Mouse (Mus musculus): ENCODE results near the gene Ubtfl1.
"Not testable (repeated sequence)": the region's sequence is repeated elsewhere in the genome, so short reads cannot be mapped to it uniquely, and the experiment has no call there.

The Ubtfl1 gene

DNA sequence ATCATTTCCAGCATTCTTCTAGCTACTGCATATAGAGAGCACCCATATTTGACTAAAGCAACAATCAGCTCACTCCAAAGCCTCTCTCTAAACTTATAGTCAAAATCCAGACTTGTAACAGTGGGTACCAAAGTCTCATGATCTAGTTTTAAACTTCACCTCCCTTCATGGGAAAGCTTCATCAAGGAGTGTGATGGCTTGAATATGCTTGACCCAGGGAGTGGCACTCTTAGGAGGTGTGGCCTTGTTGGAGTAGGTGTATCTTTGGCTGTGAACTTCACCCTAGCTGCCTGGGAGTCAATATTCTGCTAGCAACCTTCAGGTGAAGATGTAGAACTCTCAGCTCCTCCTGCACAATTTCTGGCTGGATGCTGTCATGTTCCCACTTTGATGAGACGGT is at the start of gene Ubtfl1:
Gene Ubtfl1, plus strand, starts transcription at position 301 of the 400 bp plus-strand sequence.
- DNase-seq = no peak

DNA sequence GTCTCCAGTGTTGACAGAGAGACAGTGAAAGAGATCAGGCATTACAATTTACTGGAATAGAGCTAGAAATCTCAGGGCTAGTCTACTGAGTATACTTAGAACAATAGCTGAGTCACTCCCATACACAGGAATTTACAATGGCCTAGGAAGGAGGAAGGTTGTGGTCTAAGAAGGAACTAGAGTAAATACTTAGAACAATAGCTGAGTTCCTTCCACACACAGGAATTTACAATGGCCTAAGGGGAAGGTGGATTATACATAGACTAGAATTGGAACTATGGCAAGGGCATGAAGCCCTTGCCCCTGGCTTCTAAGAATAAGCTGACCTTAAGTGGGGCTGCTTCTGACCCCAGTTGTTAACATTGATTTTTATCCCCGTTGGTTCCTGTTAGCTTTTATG is 31.2 kb upstream of the Ubtfl1 start:
- not testable (repeated sequence) for DNase-seq

DNA sequence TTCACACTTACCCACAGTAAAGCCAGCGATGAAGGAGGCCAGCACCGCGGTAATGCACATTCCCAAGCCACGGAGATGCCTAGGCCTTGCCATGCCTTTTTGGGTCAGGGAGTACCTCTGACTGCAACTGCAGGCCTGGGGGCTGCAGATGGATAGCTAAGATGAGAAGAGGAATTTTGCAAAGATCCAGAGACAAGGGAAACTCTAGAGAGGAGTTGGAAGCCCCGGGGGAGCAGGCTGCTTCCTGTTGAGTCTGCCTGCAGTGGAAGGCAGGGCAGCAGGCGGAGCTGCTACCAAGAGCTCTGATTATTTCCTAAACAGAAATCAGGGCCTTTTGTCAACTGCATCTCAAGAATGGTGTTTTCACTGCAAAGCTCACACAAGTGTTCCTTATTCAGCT is 18.4 kb upstream of the Ubtfl1 start:
- no peak for DNase-seq

DNA sequence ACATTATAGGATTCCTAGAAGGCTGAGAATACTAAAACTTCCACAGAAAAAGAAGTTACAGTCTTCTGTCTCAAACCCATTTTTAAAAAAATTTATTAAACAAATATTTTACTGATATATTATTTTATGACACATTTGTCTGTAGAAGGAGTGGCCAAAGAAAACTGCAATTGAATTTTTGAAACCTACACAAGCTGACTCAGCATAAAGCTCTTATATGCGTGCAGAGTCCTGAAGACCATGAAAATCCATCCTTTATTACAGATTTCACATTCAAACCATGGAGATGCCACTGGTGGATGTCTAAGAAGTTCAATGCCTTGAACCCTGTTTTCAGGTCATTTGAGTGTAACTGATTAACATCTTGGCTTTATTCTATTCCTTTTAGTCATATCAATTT is 4.6 kb upstream of the Ubtfl1 start:
- DNase-seq = no peak

DNA sequence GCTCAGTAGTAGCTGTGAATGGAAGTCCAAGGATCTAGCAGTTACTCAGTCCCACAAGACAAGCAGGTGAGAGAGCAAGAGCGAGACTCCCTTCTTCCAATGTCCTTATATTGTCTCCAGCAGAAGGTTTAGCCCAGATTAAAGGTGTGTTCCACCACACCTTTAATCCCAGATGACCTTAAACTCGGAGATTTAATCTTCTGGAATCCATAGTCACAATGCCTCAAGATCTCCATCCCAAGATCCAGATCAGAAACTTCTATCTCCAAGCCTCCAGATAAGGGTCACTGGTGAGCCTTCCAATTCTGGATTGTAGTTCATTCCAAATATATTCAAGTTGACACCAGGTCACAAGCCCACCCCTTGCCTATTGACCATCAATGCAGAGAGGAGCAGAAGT is 1.3 kb upstream of the Ubtfl1 start, which contains the start of gene Naalad2:
Gene Naalad2, minus strand, starts transcription at position 101 of the 400 bp plus-strand sequence.
- not testable (repeated sequence) for DNase-seq

DNA sequence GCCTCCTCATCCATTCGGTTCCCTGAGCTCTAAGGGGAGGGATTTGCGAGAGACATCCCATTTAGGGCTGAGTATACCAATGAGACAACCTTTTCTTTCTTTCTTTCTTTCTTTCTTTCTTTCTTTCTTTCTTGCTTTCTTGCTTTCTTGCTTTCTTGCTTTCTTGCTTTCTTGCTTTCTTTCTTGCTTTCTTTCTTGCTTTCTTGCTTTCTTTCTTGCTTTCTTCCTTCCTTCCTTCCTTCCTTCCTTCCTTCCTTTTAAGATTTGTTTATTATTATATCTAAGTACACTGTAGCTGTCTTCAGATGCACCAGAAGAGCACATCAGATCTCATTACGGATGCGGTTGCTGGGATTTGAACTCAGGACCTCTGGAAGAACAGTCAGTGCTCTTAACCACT is 8.2 kb downstream of the Ubtfl1 start:
- not testable (repeated sequence) for DNase-seq

DNA sequence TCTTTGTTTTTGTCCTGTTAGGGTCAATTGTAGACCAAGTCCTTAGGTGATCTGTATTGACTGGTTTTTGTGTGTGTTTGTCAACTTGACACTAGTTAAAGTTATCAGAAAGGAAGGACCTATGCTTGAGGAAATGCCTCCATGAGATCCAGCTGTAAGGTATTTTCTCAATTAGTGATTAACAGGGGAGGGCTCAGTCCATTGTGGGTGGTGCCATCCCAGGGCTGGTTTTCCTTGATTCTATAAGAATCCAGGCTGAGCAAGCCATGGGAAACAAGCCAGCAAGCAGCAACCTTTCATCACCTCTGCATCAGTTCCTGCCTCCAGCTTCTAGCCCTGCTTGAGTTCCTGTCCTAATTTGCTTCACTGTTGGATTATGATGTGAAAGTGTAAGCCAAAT is 26.1 kb downstream of the Ubtfl1 start, which contains the start of gene Mbd3l2:
Gene Mbd3l2, plus strand, starts transcription at position 301 of the 400 bp plus-strand sequence.
- no peak for DNase-seq

DNA sequence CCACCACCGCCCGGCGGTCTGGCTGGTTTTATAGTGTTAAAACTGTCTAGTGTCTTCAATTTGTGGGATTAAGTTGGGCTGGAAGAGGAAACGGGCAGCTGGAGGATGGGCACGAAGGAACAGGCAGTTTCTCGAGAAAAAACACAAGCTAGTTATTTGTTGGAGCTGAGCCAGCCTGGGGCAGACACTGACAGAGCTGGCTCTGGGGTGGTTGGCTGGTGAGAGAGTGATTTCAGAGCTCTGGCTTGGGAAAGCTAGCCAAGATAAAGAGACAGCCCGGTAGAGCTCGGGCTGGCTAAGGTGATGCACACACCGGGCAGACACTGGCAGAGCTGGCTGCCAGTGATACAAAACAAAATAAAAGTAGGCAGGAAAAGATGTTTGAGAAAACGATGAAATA is 27.5 kb downstream of the Ubtfl1 start:
- DNase-seq = no peak

DNA sequence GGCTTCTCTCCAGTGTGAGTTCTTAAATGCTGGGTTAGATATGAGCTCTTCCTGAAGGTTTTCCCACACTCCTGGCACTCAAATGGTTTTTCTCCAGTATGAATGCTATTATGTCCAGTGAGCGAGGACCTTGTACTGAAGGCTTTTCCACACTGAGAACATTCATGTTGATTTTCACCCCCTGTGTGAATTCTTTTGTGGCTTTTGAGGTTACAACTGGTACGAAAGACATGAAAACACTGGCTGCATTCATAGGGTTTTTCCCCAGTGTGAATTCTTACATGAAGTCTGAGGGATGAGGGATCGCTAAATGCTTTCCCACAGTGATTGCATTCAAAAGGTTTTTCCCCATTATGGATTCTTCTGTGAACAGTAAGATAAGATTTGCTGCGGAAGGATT is 52.3 kb downstream of the Ubtfl1 start:
- no peak for DNase-seq

Measured in cerebellum, adult 11 months (tissue).